Mouse (Mus musculus): ENCODE data around the gene Ppp1r12c. TPM values are rescaled to one million over a fixed set of nuclear protein-coding genes. Genes with fewer than 3 reads are reported as not detected.

Ppp1r12c gene
- polyA plus RNA-seq (2014; fragmentation: Illumina TruSeq; extraction: RNeasy Lipid Tissue Mini Kit (QIAGEN cat#74804); ENCODE audit: low read depth, low replicate concordance), result 12.5 TPM

GRCm38 (mm10) chr7:4501558-4502397, at the start of gene Ppp1r12c:
Gene Ppp1r12c, minus strand, starts transcription at chr7:4501680.

GRCm38 (mm10) chr7:4547221-4547641, 45.8 kb upstream of the Ppp1r12c start, which contains the start of gene Syt5:
Gene Syt5, minus strand, starts transcription at chr7:4547541.

GRCm38 (mm10) chr7:4532005-4532729, 30.7 kb upstream of the Ppp1r12c start, which contains the start of gene Dnaaf3:
Gene Dnaaf3, minus strand, starts transcription at chr7:4532453.

GRCm38 (mm10) chr7:4524212-4524922, 22.9 kb upstream of the Ppp1r12c start, which contains the start of gene Tnni3:
Gene Tnni3, minus strand, starts transcription at chr7:4524229.

GRCm38 (mm10) chr7:4516332-4517050, 15.0 kb upstream of the Ppp1r12c start, which contains the start of gene Tnnt1:
Gene Tnnt1, minus strand, starts transcription at chr7:4516382.

GRCm38 (mm10) chr7:4460576-4461434, 40.7 kb downstream of the Ppp1r12c start, which contains the start of gene Eps8l1:
Gene Eps8l1, plus strand, starts transcription at chr7:4460674.

GRCm38 (mm10) chr7:4445216-4445791, 56.2 kb downstream of the Ppp1r12c start, which contains the start of gene Rdh13:
Gene Rdh13, minus strand, starts transcription at chr7:4445649.

Other genes with a start within 250 kb of the Ppp1r12c start
- 0.69 TPM for gene Ncr1, start 164.0 kb downstream of the Ppp1r12c start, polyA plus RNA-seq (2014; fragmentation: Illumina TruSeq; extraction: RNeasy Lipid Tissue Mini Kit (QIAGEN cat#74804); ENCODE audit: low read depth, low replicate concordance)
- 2.2 TPM for gene Gp6, start 103.9 kb downstream of the Ppp1r12c start, polyA plus RNA-seq (2014; fragmentation: Illumina TruSeq; extraction: RNeasy Lipid Tissue Mini Kit (QIAGEN cat#74804); ENCODE audit: low read depth, low replicate concordance)
- gene Rdh13, start 56.0 kb downstream of the Ppp1r12c start, polyA plus RNA-seq (2014; fragmentation: Illumina TruSeq; extraction: RNeasy Lipid Tissue Mini Kit (QIAGEN cat#74804); ENCODE audit: low read depth, low replicate concordance), result 10.5 TPM
- gene Eps8l1, start 41.0 kb downstream of the Ppp1r12c start, polyA plus RNA-seq (2014; fragmentation: Illumina TruSeq; extraction: RNeasy Lipid Tissue Mini Kit (QIAGEN cat#74804); ENCODE audit: low read depth, low replicate concordance), result 2.2 TPM
- gene Tnnt1, start 14.7 kb upstream of the Ppp1r12c start, polyA plus RNA-seq (2014; fragmentation: Illumina TruSeq; extraction: RNeasy Lipid Tissue Mini Kit (QIAGEN cat#74804); ENCODE audit: low read depth, low replicate concordance), result not detected
- not detected for gene Tnni3, start 22.5 kb upstream of the Ppp1r12c start, polyA plus RNA-seq (2014; fragmentation: Illumina TruSeq; extraction: RNeasy Lipid Tissue Mini Kit (QIAGEN cat#74804); ENCODE audit: low read depth, low replicate concordance)
- not detected for gene Dnaaf3, start 30.8 kb upstream of the Ppp1r12c start, polyA plus RNA-seq (2014; fragmentation: Illumina TruSeq; extraction: RNeasy Lipid Tissue Mini Kit (QIAGEN cat#74804); ENCODE audit: low read depth, low replicate concordance)
- 1.2 TPM for gene Syt5, start 45.9 kb upstream of the Ppp1r12c start, polyA plus RNA-seq (2014; fragmentation: Illumina TruSeq; extraction: RNeasy Lipid Tissue Mini Kit (QIAGEN cat#74804); ENCODE audit: low read depth, low replicate concordance)
- 17.8 TPM for gene Ptprh, start 102.4 kb upstream of the Ppp1r12c start, polyA plus RNA-seq (2014; fragmentation: Illumina TruSeq; extraction: RNeasy Lipid Tissue Mini Kit (QIAGEN cat#74804); ENCODE audit: low read depth, low replicate concordance)
- 0.88 TPM for gene Tmem86b, start 129.7 kb upstream of the Ppp1r12c start, polyA plus RNA-seq (2014; fragmentation: Illumina TruSeq; extraction: RNeasy Lipid Tissue Mini Kit (QIAGEN cat#74804); ENCODE audit: low read depth, low replicate concordance)
- gene Ppp6r1, start 157.3 kb upstream of the Ppp1r12c start, polyA plus RNA-seq (2014; fragmentation: Illumina TruSeq; extraction: RNeasy Lipid Tissue Mini Kit (QIAGEN cat#74804); ENCODE audit: low read depth, low replicate concordance), result 12.3 TPM
- not detected for gene Hspbp1, start 183.4 kb upstream of the Ppp1r12c start, polyA plus RNA-seq (2014; fragmentation: Illumina TruSeq; extraction: RNeasy Lipid Tissue Mini Kit (QIAGEN cat#74804); ENCODE audit: low read depth, low replicate concordance)
- 0.35 TPM for gene Brsk1, start 188.9 kb upstream of the Ppp1r12c start, polyA plus RNA-seq (2014; fragmentation: Illumina TruSeq; extraction: RNeasy Lipid Tissue Mini Kit (QIAGEN cat#74804); ENCODE audit: low read depth, low replicate concordance)
- gene Tmem150b, start 223.6 kb upstream of the Ppp1r12c start, polyA plus RNA-seq (2014; fragmentation: Illumina TruSeq; extraction: RNeasy Lipid Tissue Mini Kit (QIAGEN cat#74804); ENCODE audit: low read depth, low replicate concordance), result 4.8 TPM
- gene Kmt5c, start 238.4 kb upstream of the Ppp1r12c start, polyA plus RNA-seq (2014; fragmentation: Illumina TruSeq; extraction: RNeasy Lipid Tissue Mini Kit (QIAGEN cat#74804); ENCODE audit: low read depth, low replicate concordance), result 3.9 TPM

Data from sigmoid colon, adult 10 weeks (tissue).